Mouse (Mus musculus): ENCODE results near the gene Gm10665.
"Not testable (repeated sequence)": the region's sequence is repeated elsewhere in the genome, so short reads cannot be mapped to it uniquely, and the experiment has no call there.

The Gm10665 gene

DNA sequence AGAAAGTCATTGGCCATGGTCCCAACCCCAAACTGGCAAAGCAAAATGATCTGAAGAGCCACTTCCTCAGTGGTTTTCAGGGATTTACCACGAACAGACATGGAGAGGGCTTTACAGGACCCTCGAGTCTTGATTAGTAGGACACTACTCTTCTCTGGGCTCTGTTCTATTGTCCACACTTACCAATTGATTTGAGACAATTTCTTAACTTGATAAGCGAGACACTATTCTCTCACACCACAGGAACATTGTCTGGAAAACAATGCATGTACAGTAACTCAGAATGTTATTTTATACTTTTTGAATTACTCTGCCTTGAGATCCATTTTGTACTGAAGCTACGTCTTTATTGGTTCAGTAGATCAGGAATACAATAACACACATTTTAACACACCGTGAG lies at the start of gene Gm10665:
Gene Gm10665 (minus strand): TSS at position 101 of the 400 bp plus-strand sequence.
- DNase-seq (ENCODE audit: low read depth, low spot score), result not testable (repeated sequence)

GRCm38 (mm10) chr7:22499578-22499977 lies 35.7 kb upstream of the Gm10665 start, which contains the start of gene Vmn1r151:
TSS of gene Vmn1r151 (minus strand) at chr7:22499678.
- DNase-seq (ENCODE audit: low read depth, low spot score), result not testable (repeated sequence)

DNA sequence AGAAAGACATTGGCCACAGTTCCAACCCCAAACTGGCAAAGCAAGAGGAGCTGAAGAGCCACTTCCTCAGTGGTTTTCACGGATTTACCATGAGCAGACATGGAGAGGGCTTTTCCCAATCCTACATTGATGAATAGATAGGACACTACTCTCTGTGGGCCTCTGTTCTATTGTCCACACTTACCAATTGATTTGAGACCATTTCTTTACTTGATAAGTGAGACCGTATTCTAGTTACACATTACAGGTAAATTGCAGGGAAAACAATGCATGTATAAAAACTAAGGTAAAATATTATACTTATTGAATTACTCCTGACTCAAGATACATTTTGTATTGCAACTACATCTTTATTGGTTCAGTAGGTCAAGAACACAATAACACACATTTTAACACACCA lies 25.7 kb downstream of the Gm10665 start, which contains the start of gene Vmn1r149:
Gene Vmn1r149 (minus strand): TSS at position 101 of the 400 bp plus-strand sequence.
- DNase-seq (ENCODE audit: low read depth, low spot score), result not testable (repeated sequence)

DNA sequence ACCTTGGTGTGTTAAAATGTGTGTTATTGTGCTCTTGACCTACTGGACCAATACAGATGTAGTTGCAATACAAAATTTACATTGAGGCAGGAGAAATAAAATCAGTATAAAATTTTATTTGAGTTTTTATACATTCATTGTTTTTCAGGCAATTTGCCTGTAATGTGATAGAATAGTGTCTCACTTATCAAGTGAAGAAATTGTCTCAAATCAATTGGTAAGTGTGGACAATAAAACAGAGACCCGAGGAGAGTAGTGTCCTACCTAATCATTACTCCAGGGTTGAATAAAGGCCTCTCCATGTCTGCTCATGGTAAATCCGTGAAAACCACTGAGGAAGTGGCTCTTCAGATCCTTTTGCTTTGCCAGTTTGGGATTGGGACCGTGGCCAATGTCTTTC lies 50.6 kb downstream of the Gm10665 start, which contains the start of gene Vmn1r148:
Gene Vmn1r148 (plus strand): TSS at position 301 of the 400 bp plus-strand sequence.
- DNase-seq (ENCODE audit: low read depth, low spot score), result not testable (repeated sequence)
